Mouse (Mus musculus): ENCODE data around the gene Larp1. TPM values are rescaled to one million over a fixed set of nuclear protein-coding genes. Genes with fewer than 3 reads are reported as not detected.

Larp1 gene
- polyA plus RNA-seq, 1 experiment from 2014 or later = 21.1 TPM

GRCm38 (mm10) chr11:57981083-57981809 is 27.6 kb upstream of the Larp1 start:
- WGBS = 87% methylated on average over 12 of the region's 12 CpGs
- Histone ChIP-seq H3K4me1 (replicated peaks) (peaks cover 15% of the 10 kb centered on the region), H3K9ac (no peak overlapping the region), H3K27me3 (replicated peaks) (no peaks in the 10 kb centered on the region), H3K4me2 (replicated peaks) (no peak overlapping the region), H3K4me3 (replicated peaks) (no peak overlapping the region), H3K36me3 (no peaks in the 10 kb centered on the region), H3K27ac (no peak overlapping the region), H3K9me3 (no peaks in the 10 kb centered on the region)
- no peak for ATAC-seq

- Histone ChIP-seq H3K4me1 (replicated peaks) (peaks cover 15% of the 10 kb centered on the region), H3K9ac (no peak overlapping the region), H3K27ac (peak overlapping the region; percentile 45), H3K27me3 (replicated peaks) (no peaks in the 10 kb centered on the region), H3K9me3 (no peaks in the 10 kb centered on the region), H3K4me3 (replicated peaks) (no peak overlapping the region), H3K36me3 (no peaks in the 10 kb centered on the region), H3K4me2 (replicated peaks) (no peak overlapping the region)
- peak; percentile 90 for ATAC-seq
- WGBS = 21% methylated on average over 16 of the region's 16 CpGs
Observed at GRCm38 (mm10) chr11:57983480-57984342, 25.2 kb upstream of the Larp1 start.

GRCm38 (mm10) chr11:57984343-57984666 is 24.6 kb upstream of the Larp1 start:
- Histone ChIP-seq H3K4me2 (replicated peaks) (no peak overlapping the region), H3K9me3 (no peaks in the 10 kb centered on the region), H3K9ac (no peak overlapping the region), H3K27me3 (replicated peaks) (no peaks in the 10 kb centered on the region), H3K4me1 (replicated peaks) (peaks cover 15% of the 10 kb centered on the region), H3K36me3 (no peaks in the 10 kb centered on the region), H3K4me3 (replicated peaks) (no peak overlapping the region), H3K27ac (peak overlapping the region; percentile 45; the same call in 1 of the 2 replicates)
- ATAC-seq = 0 out of 2 replicates have a peak, but pooled peaks have one; percentile 5
- 39% methylated on average over 3 of the region's 3 CpGs for WGBS

GRCm38 (mm10) chr11:57985485-57985884 is 23.4 kb upstream of the Larp1 start:
- ATAC-seq = no peak
- 90% methylated on average over 2 of the region's 3 CpGs for WGBS
- H3K27ac ChIP-seq = no peak overlapping the region

GRCm38 (mm10) chr11:57986053-57986452 is 22.8 kb upstream of the Larp1 start:
- Histone ChIP-seq H3K4me2 (replicated peaks) (no peak overlapping the region), H3K36me3 (no peaks in the 10 kb centered on the region)
- ATAC-seq = peak; percentile 51

More at GRCm38 (mm10) chr11:57985485-57985884, 23.4 kb upstream of the Larp1 start:
- H3K4me3 ChIP-seq (replicated peaks) = no peak overlapping the region
- H3K36me3 ChIP-seq = no peaks in the 10 kb centered on the region
- no peaks in the 10 kb centered on the region for H3K27me3 ChIP-seq (replicated peaks)
- H3K9me3 ChIP-seq = no peaks in the 10 kb centered on the region
- H3K4me2 ChIP-seq (replicated peaks) = no peak overlapping the region
- no peak overlapping the region for H3K9ac ChIP-seq
- peaks cover 15% of the 10 kb centered on the region for H3K4me1 ChIP-seq (replicated peaks)

GRCm38 (mm10) chr11:57986456-57986855 is 22.4 kb upstream of the Larp1 start:
- Histone ChIP-seq H3K27ac (peak overlapping the region; percentile 40; the same call in 1 of the 2 replicates), H3K9ac (no peak overlapping the region)
- 74% methylated on average over 6 of the region's 6 CpGs for WGBS

More at GRCm38 (mm10) chr11:57986053-57986452, 22.8 kb upstream of the Larp1 start:
- no peaks in the 10 kb centered on the region for H3K9me3 ChIP-seq
- no peak overlapping the region for H3K9ac ChIP-seq
- no peaks in the 10 kb centered on the region for H3K27me3 ChIP-seq (replicated peaks)
- peak overlapping the region; percentile 40; the same call in 1 of the 2 replicates for H3K27ac ChIP-seq
- 54% methylated on average over 6 of the region's 6 CpGs for WGBS
- H3K4me3 ChIP-seq (replicated peaks) = no peak overlapping the region
- H3K4me1 ChIP-seq (replicated peaks) = peaks cover 15% of the 10 kb centered on the region

GRCm38 (mm10) chr11:57986861-57987260 is 22.0 kb upstream of the Larp1 start:
- Histone ChIP-seq H3K27me3 (replicated peaks) (no peaks in the 10 kb centered on the region), H3K9me3 (no peaks in the 10 kb centered on the region), H3K27ac (no peak overlapping the region), H3K4me1 (replicated peaks) (peaks cover 15% of the 10 kb centered on the region), H3K4me2 (replicated peaks) (no peak overlapping the region), H3K4me3 (replicated peaks) (no peak overlapping the region), H3K9ac (no peak overlapping the region), H3K36me3 (no peaks in the 10 kb centered on the region)
- 94% methylated on average over 7 of the region's 7 CpGs for WGBS
- ATAC-seq = no peak

More at GRCm38 (mm10) chr11:57986456-57986855, 22.4 kb upstream of the Larp1 start:
- Histone ChIP-seq H3K36me3 (no peaks in the 10 kb centered on the region), H3K9me3 (no peaks in the 10 kb centered on the region), H3K4me1 (replicated peaks) (peaks cover 15% of the 10 kb centered on the region), H3K4me2 (replicated peaks) (no peak overlapping the region), H3K27me3 (replicated peaks) (no peaks in the 10 kb centered on the region), H3K4me3 (replicated peaks) (no peak overlapping the region)
- peak; percentile 39; the same call in 1 of the 2 replicates for ATAC-seq

GRCm38 (mm10) chr11:57998168-57998567 is 10.7 kb upstream of the Larp1 start:
- no peak for ATAC-seq
- no peaks in the 10 kb centered on the region for H3K36me3 ChIP-seq
- no peak overlapping the region for H3K4me2 ChIP-seq (replicated peaks)
- H3K9me3 ChIP-seq = no peaks in the 10 kb centered on the region
- no peaks in the 10 kb centered on the region for H3K27me3 ChIP-seq (replicated peaks)
- WGBS = 71% methylated on average over 7 of the region's 7 CpGs
- no peak overlapping the region for H3K4me3 ChIP-seq (replicated peaks)
- 0 out of 2 replicates have a peak, but pooled peaks cover 5% of the 10 kb centered on the region for H3K4me1 ChIP-seq (replicated peaks)
- H3K9ac ChIP-seq = no peak overlapping the region
- no peak overlapping the region for H3K27ac ChIP-seq

- Histone ChIP-seq H3K4me2 (replicated peaks) (no peak overlapping the region), H3K4me3 (replicated peaks) (no peak overlapping the region), H3K36me3 (no peaks in the 10 kb centered on the region), H3K4me1 (replicated peaks) (0 out of 2 replicates have a peak, but pooled peaks cover 5% of the 10 kb centered on the region), H3K27me3 (replicated peaks) (no peaks in the 10 kb centered on the region), H3K27ac (no peak overlapping the region), H3K9ac (no peak overlapping the region), H3K9me3 (no peaks in the 10 kb centered on the region)
- WGBS = 9% methylated on average over 1 of the region's 1 CpGs
- ATAC-seq = peak; percentile 92
Observed at GRCm38 (mm10) chr11:57998872-57999271, 10.0 kb upstream of the Larp1 start.

GRCm38 (mm10) chr11:58003126-58003525 is 5.7 kb upstream of the Larp1 start:
- WGBS = 84% methylated on average over 8 of the region's 8 CpGs
- no peak overlapping the region for H3K27ac ChIP-seq
- 0 out of 2 replicates have a peak, but pooled peaks cover 7% of the 10 kb centered on the region for H3K4me1 ChIP-seq (replicated peaks)
- H3K9ac ChIP-seq = no peak overlapping the region
- H3K4me2 ChIP-seq (replicated peaks) = no peak overlapping the region
- H3K27me3 ChIP-seq (replicated peaks) = no peaks in the 10 kb centered on the region
- H3K9me3 ChIP-seq = no peaks in the 10 kb centered on the region
- H3K36me3 ChIP-seq = no peaks in the 10 kb centered on the region
- no peak for ATAC-seq
- H3K4me3 ChIP-seq (replicated peaks) = no peak overlapping the region

- WGBS = 75% methylated on average over 6 of the region's 6 CpGs
- 0 out of 2 replicates have a peak, but pooled peaks cover 8% of the 10 kb centered on the region for H3K4me1 ChIP-seq (replicated peaks)
- H3K4me3 ChIP-seq (replicated peaks) = no peak overlapping the region
- no peak overlapping the region for H3K4me2 ChIP-seq (replicated peaks)
- H3K27ac ChIP-seq = no peak overlapping the region
- no peak for ATAC-seq
- no peaks in the 10 kb centered on the region for H3K36me3 ChIP-seq
- no peak overlapping the region for H3K9ac ChIP-seq
- no peaks in the 10 kb centered on the region for H3K27me3 ChIP-seq (replicated peaks)
- no peaks in the 10 kb centered on the region for H3K9me3 ChIP-seq
Observed at GRCm38 (mm10) chr11:58003734-58004133, 5.1 kb upstream of the Larp1 start.

- no peak for ATAC-seq
- no peaks in the 10 kb centered on the region for H3K9me3 ChIP-seq
- H3K27me3 ChIP-seq (replicated peaks) = no peaks in the 10 kb centered on the region
Observed at GRCm38 (mm10) chr11:58005110-58005509, 3.8 kb upstream of the Larp1 start.

More at GRCm38 (mm10) chr11:58005110-58005509, 3.8 kb upstream of the Larp1 start:
- no peaks in the 10 kb centered on the region for H3K36me3 ChIP-seq
- no peak overlapping the region for H3K9ac ChIP-seq
- H3K4me2 ChIP-seq (replicated peaks) = no peak overlapping the region
- no peak overlapping the region for H3K4me3 ChIP-seq (replicated peaks)
- no peak overlapping the region for H3K27ac ChIP-seq
- H3K4me1 ChIP-seq (replicated peaks) = 0 out of 2 replicates have a peak, but pooled peaks cover 3% of the 10 kb centered on the region

Data from intestine, embryonic 15.5 days (tissue).